Mouse (Mus musculus): ENCODE data around the gene Sppl2b.

Sppl2b gene

GRCm38 (mm10) chr10:80897861-80898510 is 42.9 kb downstream of the Sppl2b start:
- no peak for DNase-seq (ENCODE audit: low spot score in 2 of 2)

DNA sequence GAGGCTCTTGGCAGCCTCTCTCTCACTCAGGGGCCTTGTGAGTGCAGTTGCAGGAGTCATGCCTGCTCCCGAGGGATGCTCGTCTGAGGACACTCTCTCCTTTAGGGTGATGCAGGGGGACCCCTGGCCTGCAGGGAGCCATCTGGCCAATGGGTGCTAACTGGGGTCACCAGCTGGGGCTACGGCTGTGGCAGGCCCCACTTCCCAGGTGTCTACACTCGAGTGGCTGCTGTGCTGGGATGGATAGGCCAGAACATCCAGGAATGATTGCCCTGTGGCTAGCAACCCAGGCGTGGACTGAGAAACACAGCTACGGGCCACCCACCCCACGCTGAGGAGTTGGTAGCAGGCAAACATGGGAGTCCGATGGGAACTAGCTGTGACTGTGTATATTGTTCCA is 44.0 kb downstream of the Sppl2b start:
- DNase-seq (ENCODE audit: low spot score in 2 of 2), result no peak

DNA sequence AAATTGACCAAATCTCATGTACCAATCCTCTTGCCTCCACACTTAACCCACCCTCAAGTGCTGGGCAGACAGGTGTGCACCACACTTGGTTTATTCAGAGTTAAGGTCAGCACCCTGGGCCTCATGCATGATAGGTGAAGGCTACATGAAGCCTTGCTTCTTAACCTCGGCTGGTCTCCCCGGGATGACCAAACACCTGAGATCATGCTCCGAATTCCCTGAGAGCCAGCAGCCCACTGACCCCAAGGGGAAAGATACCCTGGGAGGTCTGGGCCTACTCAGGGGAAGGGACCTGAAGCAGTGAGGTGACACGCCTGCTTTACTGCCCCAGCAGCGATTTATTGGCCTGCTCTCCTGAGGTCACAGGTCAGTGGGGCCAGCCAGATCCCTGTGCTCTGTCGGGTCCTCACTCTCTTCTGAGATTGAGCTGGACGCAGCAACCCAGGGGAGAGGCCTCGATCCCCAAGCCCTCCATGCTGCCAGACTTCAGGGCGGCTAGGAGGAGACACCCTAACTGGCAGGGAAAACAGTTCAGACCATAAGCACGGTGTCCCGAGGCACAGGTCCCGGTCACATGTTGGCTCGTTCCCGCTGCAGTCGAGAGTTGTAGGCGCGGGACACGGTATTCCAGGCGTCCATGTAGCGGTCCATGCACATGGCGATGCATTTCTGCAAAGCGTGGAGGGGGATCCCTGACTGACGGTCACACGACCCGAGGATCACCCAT is 44.7 kb downstream of the Sppl2b start:
- DNase-seq (ENCODE audit: low spot score in 2 of 2), result no peak

DNA sequence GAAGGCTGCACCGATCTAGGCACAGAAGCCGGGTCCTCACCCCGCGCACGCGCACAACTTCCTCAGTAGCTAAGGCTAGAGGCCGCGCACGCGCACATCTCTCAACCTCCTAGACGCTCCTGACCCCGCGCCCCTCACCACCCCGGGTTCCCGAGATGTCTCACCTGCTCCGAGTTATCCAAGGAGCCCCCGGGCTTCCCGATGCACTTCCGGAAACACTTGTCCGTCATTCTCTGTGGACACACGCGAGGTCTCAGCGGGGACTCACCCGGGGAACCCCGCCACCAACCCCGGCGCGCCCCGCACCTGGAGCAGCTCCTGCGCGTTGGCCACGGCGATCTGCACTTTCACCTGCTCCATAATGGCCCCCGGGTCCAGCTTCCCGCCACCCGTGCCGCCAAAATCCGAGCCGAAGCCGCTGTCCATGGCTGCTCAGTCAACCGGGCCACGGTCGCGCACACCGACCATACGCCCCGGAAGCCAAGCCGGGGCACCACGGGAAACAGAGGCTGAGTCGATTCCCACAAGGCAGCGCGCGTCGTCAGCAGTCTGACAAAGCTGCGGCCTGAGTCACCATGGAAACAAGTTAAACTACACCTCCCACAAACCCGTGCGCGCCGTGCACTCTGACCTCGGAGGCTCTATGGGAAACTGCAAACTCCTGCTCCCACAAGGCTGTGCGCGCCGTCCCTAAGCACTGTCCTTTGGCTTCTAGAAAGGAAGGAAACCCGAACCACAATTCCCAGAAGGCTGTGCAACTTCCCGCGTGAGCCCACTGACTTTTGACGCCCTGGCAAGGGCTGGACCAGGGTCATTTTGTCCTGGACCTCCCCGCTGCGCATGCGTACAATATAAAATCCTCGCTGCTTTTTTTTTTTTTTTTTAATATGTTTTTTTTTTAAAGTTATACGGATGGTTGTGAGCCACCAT is 45.5 kb downstream of the Sppl2b start, which contains the start of gene Timm13:
Gene Timm13 (minus strand): TSS at position 652 of the 930 bp plus-strand sequence.
- DNase-seq (ENCODE audit: low spot score in 2 of 2), result peak; percentile 96 to 98

DNA sequence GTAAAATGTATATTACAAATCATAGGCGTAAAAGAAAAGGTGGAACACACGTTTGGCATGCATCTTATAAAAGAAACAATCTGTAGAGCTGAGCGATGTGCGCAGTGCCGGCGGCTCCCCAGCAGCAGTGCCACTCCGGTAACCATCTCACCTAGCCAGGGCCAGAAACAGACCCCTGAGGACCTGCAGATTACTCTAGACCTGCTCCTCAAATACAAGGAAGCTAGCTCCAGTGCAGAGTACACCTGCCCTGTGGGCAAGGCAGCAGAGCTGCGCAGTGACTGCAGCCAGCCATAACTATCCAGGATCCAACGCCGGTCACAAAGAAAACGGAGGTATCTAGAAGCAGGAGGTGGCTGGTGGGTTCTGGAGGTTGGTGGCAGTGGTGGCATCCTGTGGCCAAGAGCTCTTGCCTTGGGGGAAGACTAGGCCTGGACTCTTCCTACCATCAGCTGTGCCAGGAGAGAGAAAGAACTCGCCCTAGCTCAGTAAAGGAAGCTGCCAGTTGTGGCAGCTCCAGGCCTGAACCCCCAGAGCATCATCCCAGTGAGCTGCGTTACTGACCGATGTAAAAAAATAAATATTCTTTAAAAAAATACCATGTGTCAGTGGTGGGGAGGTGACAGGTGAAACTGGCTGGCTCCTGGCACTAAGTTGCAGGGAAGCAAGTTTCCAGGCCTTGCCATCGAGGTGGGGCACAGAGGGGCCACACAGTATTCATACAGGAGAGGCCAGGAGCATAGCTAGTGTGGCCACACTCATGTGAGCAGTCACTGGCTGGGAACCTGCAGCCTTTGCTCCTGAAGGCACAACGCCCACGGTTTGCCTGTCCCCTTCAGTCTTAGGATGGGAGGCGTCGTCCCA is 46.6 kb downstream of the Sppl2b start:
- DNase-seq (ENCODE audit: low spot score in 2 of 2), result no peak

GRCm38 (mm10) chr10:80902273-80902940 is 47.3 kb downstream of the Sppl2b start:
- no peak for DNase-seq (ENCODE audit: low spot score in 2 of 2)

- no peak for DNase-seq (ENCODE audit: low spot score in 2 of 2)
Measured at GRCm38 (mm10) chr10:80903282-80903681, 48.2 kb downstream of the Sppl2b start.

DNA sequence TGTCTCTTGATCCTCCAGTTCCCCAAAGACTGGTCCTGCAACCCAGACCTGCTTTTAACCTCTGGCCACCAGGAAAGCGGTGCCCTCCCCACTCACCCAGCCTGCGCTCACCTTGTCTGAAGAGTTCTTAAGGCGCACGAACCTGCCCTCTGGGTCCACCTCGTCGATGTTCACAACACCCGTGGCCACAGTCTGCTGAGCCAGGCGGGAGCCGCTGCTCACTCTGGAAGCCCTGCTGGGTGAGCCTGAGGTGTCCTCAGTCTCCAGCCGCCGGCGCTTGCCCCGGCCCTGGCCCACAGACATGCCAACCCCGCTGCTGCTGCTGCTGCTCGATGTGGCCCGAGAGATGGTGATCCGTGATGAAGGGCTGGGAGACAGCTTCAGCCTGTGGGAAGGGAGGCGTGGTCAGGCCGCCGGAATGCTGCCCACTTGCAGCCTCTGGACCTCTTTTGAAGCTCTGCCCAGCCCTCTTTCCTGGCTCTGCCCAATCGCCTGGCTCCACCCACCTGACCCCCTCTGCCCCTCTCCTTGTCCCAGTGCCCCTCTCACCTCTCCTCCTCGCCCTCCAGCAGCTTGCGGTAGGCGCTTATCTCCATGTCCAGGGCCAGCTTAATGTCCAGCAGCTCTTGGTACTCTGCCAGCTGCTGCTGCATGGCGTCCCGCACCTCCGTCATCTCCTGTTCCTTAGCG is 49.1 kb downstream of the Sppl2b start:
- no peak for DNase-seq (ENCODE audit: low spot score in 2 of 2)

DNA sequence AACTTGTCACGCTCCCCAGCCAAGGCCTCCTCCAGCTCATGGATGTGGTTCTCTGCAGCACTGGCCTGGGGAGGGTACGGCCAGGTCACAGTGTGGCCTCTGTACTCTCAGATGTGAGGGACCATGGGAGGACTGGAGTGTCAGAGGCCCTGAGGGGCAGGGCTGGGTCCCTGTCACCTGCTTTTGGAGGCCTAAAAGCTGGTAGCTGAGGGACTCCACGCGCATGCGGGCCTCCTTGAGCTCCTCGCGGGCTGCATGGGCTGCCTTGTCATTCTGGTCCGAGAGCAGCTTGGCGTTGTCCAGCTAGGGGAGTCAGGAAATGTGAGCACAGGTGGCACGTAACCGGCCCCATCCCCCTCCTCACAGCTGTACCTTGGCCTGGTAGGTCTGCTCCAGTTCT is 49.6 kb downstream of the Sppl2b start:
- DNase-seq (ENCODE audit: low spot score in 2 of 2), result no peak

DNA sequence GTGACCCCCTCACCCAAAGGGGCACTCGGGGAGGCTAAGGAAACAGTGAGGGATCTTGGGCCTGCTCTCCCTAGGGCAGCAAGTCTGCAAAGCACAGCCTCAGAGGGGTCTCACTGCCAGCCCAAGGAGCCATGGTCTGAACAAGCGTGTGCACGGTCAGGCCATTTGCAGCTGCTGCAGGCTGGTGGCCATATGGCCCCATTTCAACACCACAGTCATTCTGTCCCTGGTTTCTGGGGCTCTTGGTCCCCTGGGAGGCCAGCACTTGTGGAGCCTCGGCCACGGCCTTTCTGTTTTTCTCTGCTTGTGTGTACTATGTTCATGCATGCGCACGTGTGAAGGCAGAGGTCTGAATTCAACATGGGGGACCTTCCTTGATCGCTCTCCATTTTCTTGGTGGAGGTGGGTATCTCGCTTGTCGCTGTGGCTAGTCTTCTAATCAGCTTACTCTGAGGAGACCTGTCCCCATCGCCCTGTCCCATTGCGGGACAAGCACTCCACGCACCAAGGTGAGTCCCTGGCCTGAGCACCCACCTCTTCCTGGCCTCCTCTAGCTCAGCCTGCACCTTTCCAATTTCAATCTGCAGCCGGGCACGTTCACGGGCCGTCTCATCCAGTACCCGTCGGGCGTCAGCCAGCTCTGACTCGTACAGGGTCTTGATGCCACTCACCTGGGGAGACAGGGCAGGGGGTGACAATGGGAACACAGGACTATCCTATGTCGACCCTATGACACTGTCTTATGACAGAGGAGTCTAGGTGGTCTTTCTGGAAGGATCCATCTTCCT is 54.5 kb downstream of the Sppl2b start:
- DNase-seq (ENCODE audit: low spot score in 2 of 2), result no peak

GRCm38 (mm10) chr10:80911354-80911753 is 56.3 kb downstream of the Sppl2b start:
- DNase-seq (ENCODE audit: low spot score in 2 of 2), result no peak

DNA sequence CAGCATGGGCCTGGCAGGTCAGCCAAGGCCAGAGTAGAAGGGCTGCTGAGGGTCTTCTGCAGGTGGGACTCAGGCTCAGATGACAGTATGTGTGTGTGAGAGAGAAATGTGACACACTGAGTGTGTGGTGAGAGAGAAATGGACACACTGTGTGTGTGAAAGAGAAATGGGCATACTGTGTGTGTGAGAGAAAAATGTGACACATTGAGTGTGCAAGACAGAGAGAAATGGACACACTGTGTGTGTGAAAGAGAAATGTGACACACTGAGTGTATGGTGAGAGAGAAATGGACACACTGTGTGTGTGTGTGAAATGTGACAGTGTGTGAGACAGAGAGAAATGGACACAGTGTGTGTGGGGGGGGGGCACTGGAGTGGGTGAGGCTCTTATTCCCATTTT is 56.8 kb downstream of the Sppl2b start:
- DNase-seq (ENCODE audit: low spot score in 2 of 2), result no peak

DNA sequence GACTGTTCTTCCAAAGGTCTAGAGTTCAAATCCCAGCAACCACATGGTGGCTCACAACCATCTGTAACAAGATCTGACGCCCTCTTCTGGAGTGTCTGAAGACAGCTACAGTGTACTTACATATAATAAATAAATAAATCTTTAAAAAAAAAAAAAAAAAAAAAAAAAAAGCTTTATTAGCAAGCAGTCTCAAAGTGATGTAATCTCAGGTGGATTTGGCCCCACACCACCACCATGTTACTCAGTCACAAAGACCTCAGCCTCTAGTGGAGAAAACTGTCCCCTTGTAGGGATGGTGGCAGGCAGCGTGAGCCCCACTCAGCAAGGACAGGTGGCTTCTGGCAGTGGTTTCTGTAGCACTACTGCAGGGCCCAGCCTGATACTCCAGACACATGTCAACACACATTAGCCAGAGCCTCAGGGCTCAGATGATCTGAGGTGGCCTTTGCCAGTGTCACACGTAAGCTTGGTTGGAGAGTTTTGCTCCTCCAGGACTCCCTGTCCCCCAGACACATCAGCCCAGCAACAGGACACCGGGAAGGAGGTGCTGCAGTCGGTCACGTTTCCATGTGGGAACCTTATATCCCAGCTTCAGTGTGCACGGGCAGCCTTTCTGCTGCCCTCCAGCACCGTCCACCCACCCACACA is 58.4 kb downstream of the Sppl2b start:
- DNase-seq (ENCODE audit: low spot score in 2 of 2), result no peak

DNA sequence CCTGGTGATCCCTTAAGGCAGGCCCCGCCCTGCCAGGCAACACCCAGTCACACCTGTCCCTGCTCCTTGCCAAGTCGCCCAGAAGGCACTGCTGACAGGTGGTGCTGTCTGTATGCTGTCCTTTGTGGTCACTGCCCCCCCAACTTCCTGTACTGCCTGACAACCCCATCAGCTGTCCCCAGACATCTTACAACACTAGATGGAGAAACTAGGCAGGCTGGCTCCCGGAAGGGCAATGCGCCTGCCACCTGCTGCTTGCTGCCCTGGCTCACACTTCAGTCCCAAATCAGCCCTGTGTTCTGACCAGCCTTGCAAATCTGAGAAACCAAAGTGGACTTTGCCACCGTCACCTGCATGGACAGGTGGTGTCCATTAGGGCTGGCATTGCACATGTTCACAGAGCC is 59.2 kb downstream of the Sppl2b start:
- DNase-seq (ENCODE audit: low spot score in 2 of 2), result no peak

DNA sequence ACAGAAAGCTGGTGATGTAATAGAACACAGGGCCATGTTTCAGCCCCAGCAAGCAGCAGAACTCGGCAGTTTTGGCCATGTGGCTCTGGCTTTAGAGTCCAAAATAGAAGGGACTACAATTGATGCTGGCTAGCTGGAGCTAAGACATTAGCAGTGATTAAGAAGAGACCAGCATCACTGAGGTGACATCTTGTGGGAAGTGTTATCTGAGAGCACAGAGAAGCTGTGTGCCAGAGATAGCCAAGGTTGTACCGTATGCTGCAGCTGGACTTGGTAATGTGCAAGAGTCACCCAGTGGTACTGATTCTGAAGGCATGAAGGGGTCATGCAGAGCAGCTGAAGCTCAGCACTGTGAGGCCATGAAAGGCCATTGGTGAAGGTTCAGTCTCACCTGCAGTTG is 60.2 kb downstream of the Sppl2b start:
- DNase-seq (ENCODE audit: low spot score in 2 of 2), result no peak

DNA sequence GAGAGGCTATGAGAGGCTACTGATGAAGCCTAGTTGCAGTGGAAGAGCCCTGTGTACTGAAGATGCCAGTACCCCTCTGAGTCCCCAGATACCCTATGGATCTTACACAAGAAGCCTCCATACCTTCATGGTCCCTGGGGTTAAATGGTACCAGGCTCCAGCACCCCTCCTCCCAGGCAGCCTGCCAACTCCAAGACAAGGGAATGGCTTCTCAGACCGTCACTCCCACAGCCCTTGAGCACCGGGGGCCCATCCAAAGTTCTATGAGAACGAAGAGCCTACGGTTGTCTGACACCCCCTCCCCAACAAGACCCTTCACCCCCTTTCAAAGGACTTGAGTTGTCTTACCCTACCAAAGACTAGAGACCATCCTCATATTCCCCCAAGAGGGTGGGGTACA is 60.7 kb downstream of the Sppl2b start:
- no peak for DNase-seq (ENCODE audit: low spot score in 2 of 2)

DNA sequence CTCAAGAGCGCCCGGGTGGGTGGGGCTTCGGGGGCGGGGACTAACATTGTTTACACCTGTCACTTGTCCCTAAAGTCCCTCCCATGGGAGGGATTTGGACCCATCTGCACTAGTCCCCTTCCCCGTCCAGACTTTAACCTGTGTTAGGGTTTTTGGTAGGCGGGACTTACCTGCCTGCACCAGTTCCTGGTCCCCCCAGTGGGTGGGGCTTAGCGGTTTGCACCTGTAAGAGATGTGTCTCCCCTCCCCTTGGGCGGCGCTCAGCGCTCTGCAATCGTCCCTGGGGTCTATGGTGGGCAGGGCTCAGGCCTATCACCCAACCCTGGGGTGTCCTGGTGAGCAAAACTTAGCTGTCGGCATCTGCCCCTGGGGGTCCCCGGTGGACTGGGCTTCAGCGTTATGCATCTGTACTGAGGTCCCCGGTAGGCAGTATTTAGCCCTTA is 62.3 kb downstream of the Sppl2b start:
- DNase-seq (ENCODE audit: low spot score in 2 of 2), result no peak

DNA sequence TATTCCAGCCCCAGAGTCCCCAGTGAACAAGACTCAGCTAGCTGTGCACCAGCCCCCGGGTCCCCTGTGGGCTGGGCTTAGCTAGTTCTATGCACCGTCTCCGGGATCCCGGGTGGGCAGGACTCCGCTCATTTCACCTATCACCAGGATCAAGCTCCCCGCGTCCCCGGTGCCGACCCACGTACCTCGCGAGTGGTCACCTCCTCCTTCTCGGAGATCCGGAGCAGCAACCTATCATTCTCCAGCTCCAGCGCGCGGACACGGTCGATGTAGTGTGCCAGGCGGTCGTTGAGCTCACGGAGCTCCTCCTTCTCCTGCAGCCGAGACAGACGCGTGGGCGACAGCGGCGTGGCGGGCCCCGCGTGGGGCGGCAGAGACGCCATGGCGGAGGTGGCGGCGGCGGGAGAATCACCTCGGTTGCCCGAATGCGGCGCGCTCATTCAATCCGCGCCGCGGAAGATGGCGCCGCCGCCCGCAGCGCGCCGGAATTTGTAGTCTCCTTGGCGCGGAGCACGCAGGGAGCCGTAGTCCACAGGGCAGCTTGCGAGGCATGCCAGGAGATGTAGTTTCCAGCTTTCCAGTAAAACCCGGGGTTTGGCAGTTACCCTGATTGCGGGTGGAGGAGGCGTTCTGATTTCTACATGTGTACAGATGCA is 62.8 kb downstream of the Sppl2b start, which contains the start of gene Lmnb2:
Gene Lmnb2 (minus strand): TSS at position 467 of the 656 bp plus-strand sequence.
- DNase-seq (ENCODE audit: low spot score in 2 of 2), result peak in 1 of 2 experiments; percentile 58

Data from urinary bladder, postnatal 4 days (tissue).